Mouse (Mus musculus): ENCODE results near the gene Dnmbp. TPM values are rescaled to one million over a fixed set of nuclear protein-coding genes. Genes with fewer than 3 reads are reported as not detected.
A peak's percentile ranks its signal among the peaks of the same experiment; 100 is the strongest.

Gene Dnmbp
- polyA plus RNA-seq, 1 experiment = 8.9 TPM

DNA sequence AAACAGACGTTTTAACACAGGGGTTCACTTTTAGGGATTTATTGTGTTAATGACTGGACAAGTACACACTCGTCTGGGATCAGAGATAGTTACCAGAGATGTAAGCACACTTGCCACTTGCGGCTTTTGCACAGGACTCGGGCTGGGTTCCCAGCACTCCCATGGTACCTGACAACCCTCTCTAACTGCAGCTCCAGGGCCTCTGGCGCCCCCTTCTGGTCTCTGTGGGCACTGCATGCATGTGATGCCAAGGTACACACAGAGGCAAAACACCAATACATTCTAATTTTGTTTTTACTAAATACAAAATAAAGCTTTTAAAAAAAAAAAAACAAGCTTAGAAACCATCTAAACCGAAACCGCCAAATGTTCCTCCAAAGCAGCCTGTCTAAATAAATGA is 58.4 kb downstream of the Dnmbp start:
- Histone ChIP-seq H3K4me3 (ENCODE audit: extremely low read depth, insufficient read depth, insufficient read length) (no peak overlapping the region), H3K27ac (ENCODE audit: insufficient read depth, low read length) (no peak overlapping the region), H3K4me1 (ENCODE audit: control insufficient read depth, insufficient read depth, insufficient read length) (peaks cover 2% of the 10 kb centered on the region), H3K36me3 (ENCODE audit: control insufficient read depth, insufficient read depth, low read length) (no peaks in the 10 kb centered on the region), H3K27me3 (ENCODE audit: control insufficient read depth, insufficient read depth, low read length) (peaks cover 7% of the 10 kb centered on the region; the same call in 1 of the 2 replicates)
- TF ChIP-seq POLR2A (IDR thresholded peaks at IDR 0.05; ENCODE audit: low read depth, low read length) (no peak), CTCF (IDR thresholded peaks at IDR 0.05; ENCODE audit: extremely low read depth, insufficient read depth, insufficient read length, insufficient replicate concordance) (no peak)
- WGBS = 89% methylated on average over 7 of the region's 7 CpGs
- no peak for DNase-seq (ENCODE audit: low read depth in 1 of 2, low spot score in 2 of 2)

GRCm38 (mm10) chr19:43880420-43880819 is 59.6 kb downstream of the Dnmbp start:
- Histone ChIP-seq H3K4me3 (ENCODE audit: extremely low read depth, insufficient read depth, insufficient read length) (no peak overlapping the region), H3K36me3 (ENCODE audit: control insufficient read depth, insufficient read depth, low read length) (no peaks in the 10 kb centered on the region), H3K27ac (ENCODE audit: insufficient read depth, low read length) (no peak overlapping the region), H3K4me1 (ENCODE audit: control insufficient read depth, insufficient read depth, insufficient read length) (peaks cover 2% of the 10 kb centered on the region), H3K27me3 (ENCODE audit: control insufficient read depth, insufficient read depth, low read length) (peaks cover 7% of the 10 kb centered on the region; the same call in 1 of the 2 replicates)
- 67% methylated on average over 3 of the region's 3 CpGs for WGBS
- TF ChIP-seq POLR2A (IDR thresholded peaks at IDR 0.05; ENCODE audit: low read depth, low read length) (no peak), CTCF (IDR thresholded peaks at IDR 0.05; ENCODE audit: extremely low read depth, insufficient read depth, insufficient read length, insufficient replicate concordance) (no peak)
- no peak for DNase-seq (ENCODE audit: low read depth in 1 of 2, low spot score in 2 of 2)

- H3K4me1 ChIP-seq (ENCODE audit: control insufficient read depth, insufficient read depth, insufficient read length) = peaks cover 2% of the 10 kb centered on the region
- no peak for TF ChIP-seq CTCF (IDR thresholded peaks at IDR 0.05; ENCODE audit: extremely low read depth, insufficient read depth, insufficient read length, insufficient replicate concordance)
- TF ChIP-seq POLR2A (IDR thresholded peaks at IDR 0.05; ENCODE audit: low read depth, low read length) = no peak
- H3K27ac ChIP-seq (ENCODE audit: insufficient read depth, low read length) = no peak overlapping the region; the same call in 1 of the 2 replicates
- peak overlapping the region; percentile 40; the same call in 1 of the 2 replicates for H3K4me3 ChIP-seq (ENCODE audit: extremely low read depth, insufficient read depth, insufficient read length)
- peaks cover 7% of the 10 kb centered on the region; the same call in 1 of the 2 replicates for H3K27me3 ChIP-seq (ENCODE audit: control insufficient read depth, insufficient read depth, low read length)
- no peak for DNase-seq (ENCODE audit: low read depth in 1 of 2, low spot score in 2 of 2)
- WGBS = 7% methylated on average over 41 of the region's 41 CpGs
- no peaks in the 10 kb centered on the region for H3K36me3 ChIP-seq (ENCODE audit: control insufficient read depth, insufficient read depth, low read length)
These were observed 60.4 kb downstream of the Dnmbp start for GRCm38 (mm10) chr19:43879401-43880212.

GRCm38 (mm10) chr19:43878111-43879092 is 61.6 kb downstream of the Dnmbp start:
- H3K27ac ChIP-seq (ENCODE audit: insufficient read depth, low read length) = no peak overlapping the region
- TF ChIP-seq POLR2A (IDR thresholded peaks at IDR 0.05; ENCODE audit: low read depth, low read length) = no peak
- no peak for TF ChIP-seq CTCF (IDR thresholded peaks at IDR 0.05; ENCODE audit: extremely low read depth, insufficient read depth, insufficient read length, insufficient replicate concordance)
- no peak overlapping the region for H3K4me3 ChIP-seq (ENCODE audit: extremely low read depth, insufficient read depth, insufficient read length)
- H3K27me3 ChIP-seq (ENCODE audit: control insufficient read depth, insufficient read depth, low read length) = peaks cover 7% of the 10 kb centered on the region; the same call in 1 of the 2 replicates
- no peaks in the 10 kb centered on the region for H3K36me3 ChIP-seq (ENCODE audit: control insufficient read depth, insufficient read depth, low read length)
- DNase-seq (ENCODE audit: low read depth in 1 of 2, low spot score in 2 of 2) = no peak
- H3K4me1 ChIP-seq (ENCODE audit: control insufficient read depth, insufficient read depth, insufficient read length) = peaks cover 2% of the 10 kb centered on the region
- 61% methylated on average over 17 of the region's 17 CpGs for WGBS

GRCm38 (mm10) chr19:43877364-43877763 is 62.6 kb downstream of the Dnmbp start:
- WGBS = 93% methylated on average over 8 of the region's 8 CpGs
- DNase-seq (ENCODE audit: low read depth in 1 of 2, low spot score in 2 of 2) = no peak
- no peak overlapping the region for H3K4me3 ChIP-seq (ENCODE audit: extremely low read depth, insufficient read depth, insufficient read length)
- H3K36me3 ChIP-seq (ENCODE audit: control insufficient read depth, insufficient read depth, low read length) = peaks cover 1% of the 10 kb centered on the region; the same call in 1 of the 2 replicates
- H3K4me1 ChIP-seq (ENCODE audit: control insufficient read depth, insufficient read depth, insufficient read length) = peaks cover 2% of the 10 kb centered on the region
- TF ChIP-seq POLR2A (IDR thresholded peaks at IDR 0.05; ENCODE audit: low read depth, low read length) = no peak
- no peak for TF ChIP-seq CTCF (IDR thresholded peaks at IDR 0.05; ENCODE audit: extremely low read depth, insufficient read depth, insufficient read length, insufficient replicate concordance)
- H3K27ac ChIP-seq (ENCODE audit: insufficient read depth, low read length) = no peak overlapping the region
- H3K27me3 ChIP-seq (ENCODE audit: control insufficient read depth, insufficient read depth, low read length) = peaks cover 7% of the 10 kb centered on the region; the same call in 1 of the 2 replicates

DNA sequence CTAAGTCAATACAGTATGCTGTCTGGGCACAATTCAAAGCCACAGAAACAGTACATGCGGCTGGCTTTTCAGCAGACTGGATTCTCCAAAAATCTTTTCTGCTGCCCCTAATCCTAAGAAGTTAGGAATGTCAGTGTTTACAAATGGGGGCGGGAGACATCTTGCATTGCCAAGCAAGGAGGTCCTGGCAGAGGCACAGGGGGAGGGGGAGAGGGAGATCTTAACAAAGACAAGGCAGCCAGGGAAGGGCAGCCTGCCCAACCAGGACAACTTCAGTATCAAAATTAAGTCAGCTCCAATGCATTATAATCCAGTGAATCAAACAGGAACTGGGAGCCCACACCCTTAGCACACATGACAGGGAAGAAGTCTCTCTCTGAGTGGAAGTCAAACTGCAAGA is 64.0 kb downstream of the Dnmbp start:
- H3K4me1 ChIP-seq (ENCODE audit: control insufficient read depth, insufficient read depth, insufficient read length) = peaks cover 2% of the 10 kb centered on the region
- peaks cover 5% of the 10 kb centered on the region; the same call in 1 of the 2 replicates for H3K27me3 ChIP-seq (ENCODE audit: control insufficient read depth, insufficient read depth, low read length)
- 82% methylated on average over 2 of the region's 2 CpGs for WGBS
- TF ChIP-seq POLR2A (IDR thresholded peaks at IDR 0.05; ENCODE audit: low read depth, low read length) (no peak), CTCF (IDR thresholded peaks at IDR 0.05; ENCODE audit: extremely low read depth, insufficient read depth, insufficient read length, insufficient replicate concordance) (no peak)
- peaks cover 1% of the 10 kb centered on the region; the same call in 1 of the 2 replicates for H3K36me3 ChIP-seq (ENCODE audit: control insufficient read depth, insufficient read depth, low read length)
- H3K4me3 ChIP-seq (ENCODE audit: extremely low read depth, insufficient read depth, insufficient read length) = no peak overlapping the region
- DNase-seq (ENCODE audit: low read depth in 1 of 2, low spot score in 2 of 2) = no peak
- H3K27ac ChIP-seq (ENCODE audit: insufficient read depth, low read length) = no peak overlapping the region

Data from spleen, adult 2 months (tissue).